ENCODE assay signal across 9 mouse cellular contexts in genomic region chr10:79716254-79716987, GRCm38 (mm10). TPM values are rescaled to one million over a fixed set of nuclear protein-coding genes. Genes with fewer than 3 reads are reported as not detected.
DNase-seq lines count a peak whose midpoint lies in the region; ATAC-seq and TF ChIP-seq lines count a peak whose summit lies in the region.
"Had no signal": no experiment of that assay in that cellular context is flagged by ENCODE, and none has a peak within 500 bp of the region (broad histone marks: within the 10 kb centered on the region; RNA-seq: fewer than 3 reads in every experiment).

Gene Hcn2 (plus strand): TSS chr10:79716634.

- peaks cover 12% of the 10 kb centered on the region for H3K36me3 ChIP-seq in forebrain, embryonic 12.5 days (replicated peaks)
- H3K36me3 ChIP-seq in intestine, postnatal 0 days (ENCODE audit: control insufficient read depth, insufficient read depth), result peaks cover 6% of the 10 kb centered on the region
- H3K36me3 ChIP-seq in midbrain, embryonic 15.5 days (replicated peaks), result peaks cover 7% of the 10 kb centered on the region; the same call in 1 of the 2 replicates

- no peak within 1 kb of the TSS for H3K27ac ChIP-seq in forebrain, embryonic 12.5 days
- H3K27ac ChIP-seq in intestine, postnatal 0 days (ENCODE audit: low read depth, low read length), result no peak within 1 kb of the TSS
- H3K27ac ChIP-seq in midbrain, embryonic 15.5 days, result peak within 1 kb of the TSS; percentile 69

- peak within 1 kb of the TSS; percentile 63 for H3K4me3 ChIP-seq in forebrain, embryonic 12.5 days (replicated peaks)
- peak within 1 kb of the TSS; percentile 58 for H3K4me3 ChIP-seq in intestine, postnatal 0 days (ENCODE audit: low read depth, low read length)
- peak within 1 kb of the TSS; percentile 74 for H3K4me3 ChIP-seq in midbrain, embryonic 15.5 days
- H3K4me3 ChIP-seq: myocyte had no signal

- ATAC-seq in forebrain, embryonic 12.5 days (ENCODE audit: low FRiP score), result peak; percentile 73
- peak; percentile 11; the same call in 1 of the 2 replicates for ATAC-seq in intestine, postnatal 0 days
- ATAC-seq in midbrain, embryonic 15.5 days (replicated peaks), result peak; percentile 53

- peak within 1 kb of the TSS; percentile 68 for H3K9ac ChIP-seq in forebrain, embryonic 12.5 days
- no peak within 1 kb of the TSS for H3K9ac ChIP-seq in intestine, postnatal 0 days (ENCODE audit: low read depth, low read length)
- peak within 1 kb of the TSS; percentile 73 for H3K9ac ChIP-seq in midbrain, embryonic 15.5 days

- peaks cover 71% of the 10 kb centered on the region for H3K27me3 ChIP-seq in forebrain, embryonic 12.5 days
- peaks cover 32% of the 10 kb centered on the region for H3K27me3 ChIP-seq in intestine, postnatal 0 days (replicated peaks; ENCODE audit: control insufficient read depth, insufficient read depth, low read length)
- peaks cover 41% of the 10 kb centered on the region for H3K27me3 ChIP-seq in midbrain, embryonic 15.5 days (replicated peaks)

- no peaks in the 10 kb centered on the region for H3K9me3 ChIP-seq in forebrain, embryonic 12.5 days
- no peaks in the 10 kb centered on the region for H3K9me3 ChIP-seq in intestine, postnatal 0 days (ENCODE audit: control insufficient read depth)
- H3K9me3 ChIP-seq in midbrain, embryonic 15.5 days, result no peaks in the 10 kb centered on the region

- peaks cover 16% of the 10 kb centered on the region for H3K4me1 ChIP-seq in forebrain, embryonic 12.5 days
- no peaks in the 10 kb centered on the region; the same call in 1 of the 2 replicates for H3K4me1 ChIP-seq in intestine, postnatal 0 days (replicated peaks; ENCODE audit: control insufficient read depth, insufficient read depth, low read length)
- peaks cover 24% of the 10 kb centered on the region for H3K4me1 ChIP-seq in midbrain, embryonic 15.5 days

- 2% methylated on average over 37 of the region's 91 CpGs for WGBS in forebrain, embryonic 12.5 days
- WGBS in intestine, postnatal 0 days, result 4% methylated on average over 43 of the region's 91 CpGs
- WGBS in midbrain, embryonic 15.5 days, result 2% methylated on average over 57 of the region's 91 CpGs

- intact Hi-C loops in gastrocnemius, postnatal 36 days (cut with DNase I), result no loop called here

- H3K4me2 ChIP-seq in forebrain, embryonic 12.5 days, result peak within 1 kb of the TSS; percentile 93
- peak within 1 kb of the TSS; percentile 99 for H3K4me2 ChIP-seq in intestine, postnatal 0 days (replicated peaks; ENCODE audit: low read depth)
- H3K4me2 ChIP-seq in midbrain, embryonic 15.5 days, result peak within 1 kb of the TSS; percentile 84

- no peak for DNase-seq in layer of hippocampus, adult 18-20 months (ENCODE audit: low spot score in 2 of 2)
- DNase-seq in layer of hippocampus, adult 9-10 months (ENCODE audit: low spot score), result no peak
- DNase-seq in brain, adult 2 months (ENCODE audit: low read depth, low spot score), result peak; percentile 71
- DNase-seq in gastrocnemius, postnatal 25 days, result no peak
- DNase-seq in gastrocnemius, postnatal 36 days, result no peak

- no peak for TF ChIP-seq CTCF in intestine, postnatal 0 days (IDR thresholded peaks at IDR 0.05; ENCODE audit: low read depth)

RNA-seq across cellular contexts. Expression of gene Hcn2, which starts in this region (rescaled TPM):
- 100 to 1,000 TPM; 134 TPM for total RNA-seq in layer of hippocampus, adult 18-20 months (2021)
- polyA plus RNA-seq in forebrain, embryonic 12.5 days (2016; fragmentation: Nextera tagmentation; extraction: Ambion mirVana), result 0.11 and 0.18 TPM in 2 replicates
- polyA plus RNA-seq in intestine, postnatal 0 days (2015; fragmentation: Nextera tagmentation; extraction: Ambion mirVana), result 0.38 and 0.43 TPM in 2 replicates
- polyA plus RNA-seq in midbrain, embryonic 15.5 days (2015; fragmentation: Nextera tagmentation; extraction: Ambion mirVana), result 1.3 and 1.7 TPM in 2 replicates
- total RNA-seq in gastrocnemius, postnatal 25 days (2021), result under 1 TPM; 0.67 TPM
- total RNA-seq in gastrocnemius, postnatal 36 days (2021), result under 1 TPM; 0.72 to 0.79 TPM

Comparison
In these comparisons a context has a peak if more than half of its experiments do, and no peak if none do; other contexts are left out.
1. RNA of gene Hcn2 (total RNA-seq): 134 TPM in layer of hippocampus, adult 18-20 months; 0.72 to 0.79 TPM in gastrocnemius, postnatal 36 days and 0.67 TPM in gastrocnemius, postnatal 25 days; every median in the first group is over 10 times any median in the second.
2. Peak in ATAC-seq, H3K4me3 ChIP-seq, H3K9ac ChIP-seq and H3K4me2 ChIP-seq in forebrain, embryonic 12.5 days; RNA of the gene not detected or under 1 TPM.
3. Peak in ATAC-seq, H3K4me3 ChIP-seq and H3K4me2 ChIP-seq in intestine, postnatal 0 days; RNA of the gene not detected or under 1 TPM.
4. ATAC-seq: peak in every context shown above with its lines; median percentile 73 in forebrain, embryonic 12.5 days; 53 in midbrain, embryonic 15.5 days; 11 in intestine, postnatal 0 days.
5. Peak in every context shown above with its lines, with median percentiles within 50 percentile points of each other: H3K4me2 ChIP-seq and H3K4me3 ChIP-seq.